Mouse (Mus musculus): ENCODE data around the gene Tle4. TPM values are rescaled to one million over a fixed set of nuclear protein-coding genes. Genes with fewer than 3 reads are reported as not detected.

Tle4 gene
- polyA plus RNA-seq, 1 experiment, result 56.5 TPM

- no peak for DNase-seq (ENCODE audit: low read depth)
- TF ChIP-seq CTCF (IDR thresholded peaks at IDR 0.05; ENCODE audit: borderline replicate concordance, extremely low read depth, insufficient read depth, insufficient read length) (peak; percentile 18; the same call in 1 of the 2 replicates), POLR2A (IDR thresholded peaks at IDR 0.05; ENCODE audit: borderline replicate concordance, extremely low read depth, insufficient read depth, insufficient read length, poor library complexity, severe bottlenecking) (no peak)
Observed at GRCm38 (mm10) chr19:14449738-14450137, 148.1 kb downstream of the Tle4 start.

- no peak for TF ChIP-seq POLR2A (IDR thresholded peaks at IDR 0.05; ENCODE audit: borderline replicate concordance, extremely low read depth, insufficient read depth, insufficient read length, poor library complexity, severe bottlenecking)
- TF ChIP-seq CTCF (IDR thresholded peaks at IDR 0.05; ENCODE audit: borderline replicate concordance, extremely low read depth, insufficient read depth, insufficient read length), result no peak
- DNase-seq (ENCODE audit: low read depth), result peak; percentile 50
Observed at GRCm38 (mm10) chr19:14448586-14448985, 149.3 kb downstream of the Tle4 start.

- no peak for TF ChIP-seq POLR2A (IDR thresholded peaks at IDR 0.05; ENCODE audit: borderline replicate concordance, extremely low read depth, insufficient read depth, insufficient read length, poor library complexity, severe bottlenecking)
- no peak for TF ChIP-seq CTCF (IDR thresholded peaks at IDR 0.05; ENCODE audit: borderline replicate concordance, extremely low read depth, insufficient read depth, insufficient read length)
- peak; percentile 90 for DNase-seq (ENCODE audit: low read depth)
Observed at GRCm38 (mm10) chr19:14447474-14447873, 150.4 kb downstream of the Tle4 start.

GRCm38 (mm10) chr19:14441861-14442260, 156.0 kb downstream of the Tle4 start:
- TF ChIP-seq CTCF (IDR thresholded peaks at IDR 0.05; ENCODE audit: borderline replicate concordance, extremely low read depth, insufficient read depth, insufficient read length) (no peak), POLR2A (IDR thresholded peaks at IDR 0.05; ENCODE audit: borderline replicate concordance, extremely low read depth, insufficient read depth, insufficient read length, poor library complexity, severe bottlenecking) (no peak)
- DNase-seq (ENCODE audit: low read depth), result no peak

- TF ChIP-seq CTCF (IDR thresholded peaks at IDR 0.05; ENCODE audit: borderline replicate concordance, extremely low read depth, insufficient read depth, insufficient read length), result no peak
- no peak for TF ChIP-seq POLR2A (IDR thresholded peaks at IDR 0.05; ENCODE audit: borderline replicate concordance, extremely low read depth, insufficient read depth, insufficient read length, poor library complexity, severe bottlenecking)
- DNase-seq (ENCODE audit: low read depth), result peak; percentile 52
Observed at GRCm38 (mm10) chr19:14437226-14437625, 160.6 kb downstream of the Tle4 start.

GRCm38 (mm10) chr19:14436567-14436966, 161.3 kb downstream of the Tle4 start:
- DNase-seq (ENCODE audit: low read depth), result no peak
- TF ChIP-seq CTCF (IDR thresholded peaks at IDR 0.05; ENCODE audit: borderline replicate concordance, extremely low read depth, insufficient read depth, insufficient read length) (no peak), POLR2A (IDR thresholded peaks at IDR 0.05; ENCODE audit: borderline replicate concordance, extremely low read depth, insufficient read depth, insufficient read length, poor library complexity, severe bottlenecking) (no peak)

GRCm38 (mm10) chr19:14435681-14436376, 162.0 kb downstream of the Tle4 start:
- DNase-seq (ENCODE audit: low read depth), result peak; percentile 98
- no peak for TF ChIP-seq CTCF (IDR thresholded peaks at IDR 0.05; ENCODE audit: borderline replicate concordance, extremely low read depth, insufficient read depth, insufficient read length)
- TF ChIP-seq POLR2A (IDR thresholded peaks at IDR 0.05; ENCODE audit: borderline replicate concordance, extremely low read depth, insufficient read depth, insufficient read length, poor library complexity, severe bottlenecking), result no peak

- TF ChIP-seq POLR2A (IDR thresholded peaks at IDR 0.05; ENCODE audit: borderline replicate concordance, extremely low read depth, insufficient read depth, insufficient read length, poor library complexity, severe bottlenecking) (no peak), CTCF (IDR thresholded peaks at IDR 0.05; ENCODE audit: borderline replicate concordance, extremely low read depth, insufficient read depth, insufficient read length) (no peak)
- DNase-seq (ENCODE audit: low read depth), result no peak
Observed at GRCm38 (mm10) chr19:14433900-14434299, 164.0 kb downstream of the Tle4 start.

- TF ChIP-seq POLR2A (IDR thresholded peaks at IDR 0.05; ENCODE audit: borderline replicate concordance, extremely low read depth, insufficient read depth, insufficient read length, poor library complexity, severe bottlenecking) (no peak), CTCF (IDR thresholded peaks at IDR 0.05; ENCODE audit: borderline replicate concordance, extremely low read depth, insufficient read depth, insufficient read length) (no peak)
- DNase-seq (ENCODE audit: low read depth), result no peak
Observed at GRCm38 (mm10) chr19:14432436-14432835, 165.4 kb downstream of the Tle4 start.

- no peak for TF ChIP-seq CTCF (IDR thresholded peaks at IDR 0.05; ENCODE audit: borderline replicate concordance, extremely low read depth, insufficient read depth, insufficient read length)
- no peak for TF ChIP-seq POLR2A (IDR thresholded peaks at IDR 0.05; ENCODE audit: borderline replicate concordance, extremely low read depth, insufficient read depth, insufficient read length, poor library complexity, severe bottlenecking)
- DNase-seq (ENCODE audit: low read depth), result peak; percentile 60
Observed at GRCm38 (mm10) chr19:14426920-14427319, 170.9 kb downstream of the Tle4 start.

- no peak for DNase-seq (ENCODE audit: low read depth)
- TF ChIP-seq CTCF (IDR thresholded peaks at IDR 0.05; ENCODE audit: borderline replicate concordance, extremely low read depth, insufficient read depth, insufficient read length) (no peak), POLR2A (IDR thresholded peaks at IDR 0.05; ENCODE audit: borderline replicate concordance, extremely low read depth, insufficient read depth, insufficient read length, poor library complexity, severe bottlenecking) (no peak)
Observed at GRCm38 (mm10) chr19:14426244-14426868, 171.5 kb downstream of the Tle4 start.

GRCm38 (mm10) chr19:14425122-14425521, 172.7 kb downstream of the Tle4 start:
- DNase-seq (ENCODE audit: low read depth), result no peak
- TF ChIP-seq POLR2A (IDR thresholded peaks at IDR 0.05; ENCODE audit: borderline replicate concordance, extremely low read depth, insufficient read depth, insufficient read length, poor library complexity, severe bottlenecking) (no peak), CTCF (IDR thresholded peaks at IDR 0.05; ENCODE audit: borderline replicate concordance, extremely low read depth, insufficient read depth, insufficient read length) (no peak)

Measured in brain, embryonic 14.5 days (tissue).